Mouse (Mus musculus): ENCODE results near the gene Sycp2. TPM values are rescaled to one million over a fixed set of nuclear protein-coding genes. Genes with fewer than 3 reads are reported as not detected.
A peak's percentile ranks its signal among the peaks of the same experiment; 100 is the strongest.

The Sycp2 gene
- polyA plus RNA-seq, 1 experiment from 2014 or later: 0.04 TPM

DNA sequence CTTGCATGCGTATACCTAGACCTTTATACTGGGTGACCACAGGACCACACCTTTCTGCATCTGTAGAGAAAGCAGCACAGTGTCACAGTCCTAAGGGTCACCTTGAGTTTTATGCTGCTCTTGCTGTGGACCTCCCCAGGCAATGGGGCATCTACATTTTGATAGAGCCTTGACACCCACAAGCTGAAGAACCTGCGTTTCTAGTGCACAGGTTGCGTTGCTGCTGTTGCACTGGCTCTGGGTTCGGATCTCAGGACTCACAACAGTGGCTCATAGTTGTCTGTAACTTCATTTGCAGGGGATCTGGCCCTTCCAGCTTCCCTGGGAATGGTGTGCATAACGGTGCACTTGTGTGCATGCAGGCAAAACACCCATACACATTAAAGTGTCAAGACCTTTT lies 19.7 kb upstream of the Sycp2 start:
- Histone ChIP-seq H3K27me3 (ENCODE audit: low read depth, poor library complexity, severe bottlenecking) (no peaks in the 10 kb centered on the region), H3K4me1 (0 out of 2 replicates have a peak, but pooled peaks cover 6% of the 10 kb centered on the region), H3K27ac (replicated peaks) (no peak overlapping the region), H3K4me3 (no peak overlapping the region), H3K36me3 (no peaks in the 10 kb centered on the region), H3K9me3 (replicated peaks) (no peaks in the 10 kb centered on the region)
- WGBS: 84% methylated on average over 5 of the region's 5 CpGs
- DNase-seq (ENCODE audit: low spot score): no peak

DNA sequence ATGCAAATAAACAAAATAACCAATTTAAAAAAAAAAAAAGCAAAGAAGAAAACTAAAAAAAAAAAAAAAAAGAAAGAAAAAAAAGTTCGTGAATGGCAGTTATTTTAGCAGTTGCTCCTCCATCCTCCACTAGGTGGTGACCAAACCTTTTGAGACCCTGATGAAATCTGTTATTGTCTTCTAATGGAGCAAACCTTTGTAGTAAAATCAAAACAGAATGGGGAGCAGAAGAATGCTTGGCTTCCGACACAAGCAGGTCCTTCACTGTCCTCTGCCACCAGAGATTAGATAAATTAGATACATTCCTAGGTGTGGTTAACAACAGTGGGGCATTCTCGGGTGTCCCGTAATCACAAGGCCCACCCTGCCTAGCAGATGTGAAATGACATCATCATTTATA lies 18.7 kb upstream of the Sycp2 start:
- H3K27me3 ChIP-seq (ENCODE audit: low read depth, poor library complexity, severe bottlenecking): no peaks in the 10 kb centered on the region
- DNase-seq (ENCODE audit: low spot score): no peak
- 59% methylated on average over 4 of the region's 4 CpGs for WGBS
- no peaks in the 10 kb centered on the region for H3K9me3 ChIP-seq (replicated peaks)
- no peak overlapping the region for H3K4me3 ChIP-seq
- H3K36me3 ChIP-seq: no peaks in the 10 kb centered on the region
- 0 out of 2 replicates have a peak, but pooled peaks cover 4% of the 10 kb centered on the region for H3K4me1 ChIP-seq
- H3K27ac ChIP-seq (replicated peaks): no peak overlapping the region

DNA sequence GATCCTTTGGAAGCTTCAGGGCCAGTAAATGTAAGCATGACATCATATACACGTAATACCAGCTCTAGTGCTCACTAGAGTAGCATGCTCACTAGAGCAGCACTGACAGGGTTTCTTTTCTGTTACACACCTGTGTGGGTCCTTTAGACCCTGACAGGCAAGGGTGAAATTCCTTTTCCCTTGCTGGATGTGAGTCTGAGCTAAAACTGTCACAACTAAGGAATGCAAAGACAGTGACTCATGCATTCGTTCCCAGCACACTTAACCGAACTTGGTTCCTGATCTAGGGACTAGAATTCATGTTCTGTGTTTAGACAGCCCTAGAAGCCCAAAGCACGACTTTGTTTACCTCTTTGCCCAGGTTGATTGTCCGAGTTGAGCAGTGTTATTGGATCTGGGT lies 15.7 kb upstream of the Sycp2 start:
- H3K27ac ChIP-seq (replicated peaks): no peak overlapping the region

GRCm38 (mm10) chr2:178422186-178422585 lies 14.7 kb upstream of the Sycp2 start:
- H3K36me3 ChIP-seq: no peaks in the 10 kb centered on the region
- H3K27me3 ChIP-seq (ENCODE audit: low read depth, poor library complexity, severe bottlenecking): no peaks in the 10 kb centered on the region
- no peaks in the 10 kb centered on the region for H3K9me3 ChIP-seq (replicated peaks)
- peak; percentile 10 for DNase-seq (ENCODE audit: low spot score)
- H3K4me1 ChIP-seq: 0 out of 2 replicates have a peak, but pooled peaks cover 4% of the 10 kb centered on the region
- H3K27ac ChIP-seq (replicated peaks): no peak overlapping the region
- 60% methylated on average over 2 of the region's 3 CpGs for WGBS
- no peak overlapping the region for H3K4me3 ChIP-seq

More for the DNA sequence above, 15.7 kb upstream of the Sycp2 start:
- 0 out of 2 replicates have a peak, but pooled peaks cover 4% of the 10 kb centered on the region for H3K4me1 ChIP-seq
- peak; percentile 7 for DNase-seq (ENCODE audit: low spot score)
- no peaks in the 10 kb centered on the region for H3K9me3 ChIP-seq (replicated peaks)
- 82% methylated on average over 5 of the region's 5 CpGs for WGBS
- H3K27me3 ChIP-seq (ENCODE audit: low read depth, poor library complexity, severe bottlenecking): no peaks in the 10 kb centered on the region
- no peaks in the 10 kb centered on the region for H3K36me3 ChIP-seq
- H3K4me3 ChIP-seq: no peak overlapping the region

DNA sequence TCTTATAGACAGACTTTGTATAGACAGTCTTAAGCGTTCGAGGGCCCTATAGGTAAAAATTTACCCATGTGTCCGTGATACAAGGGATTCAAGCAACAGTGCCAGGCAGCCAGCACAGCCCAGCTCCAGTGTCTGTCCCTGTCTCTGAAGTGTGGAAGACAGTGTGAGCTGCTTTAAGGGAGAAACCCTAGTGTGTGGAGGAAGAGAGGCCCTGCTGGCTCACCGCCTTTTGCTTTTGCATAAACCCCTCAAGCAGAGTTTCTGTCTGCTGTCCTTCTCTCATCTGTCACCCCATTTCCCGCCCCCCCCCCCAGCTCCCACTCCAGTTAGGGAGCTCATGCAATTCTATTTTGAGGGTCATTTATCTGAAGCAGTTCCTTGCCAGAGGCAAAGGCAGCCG lies 14.1 kb upstream of the Sycp2 start:
- DNase-seq (ENCODE audit: low spot score): peak; percentile 9
- Histone ChIP-seq H3K4me3 (no peak overlapping the region), H3K9me3 (replicated peaks) (no peaks in the 10 kb centered on the region), H3K36me3 (no peaks in the 10 kb centered on the region), H3K27ac (replicated peaks) (no peak overlapping the region), H3K27me3 (ENCODE audit: low read depth, poor library complexity, severe bottlenecking) (no peaks in the 10 kb centered on the region), H3K4me1 (0 out of 2 replicates have a peak, but pooled peaks cover 4% of the 10 kb centered on the region)
- WGBS: 52% methylated on average over 6 of the region's 6 CpGs

DNA sequence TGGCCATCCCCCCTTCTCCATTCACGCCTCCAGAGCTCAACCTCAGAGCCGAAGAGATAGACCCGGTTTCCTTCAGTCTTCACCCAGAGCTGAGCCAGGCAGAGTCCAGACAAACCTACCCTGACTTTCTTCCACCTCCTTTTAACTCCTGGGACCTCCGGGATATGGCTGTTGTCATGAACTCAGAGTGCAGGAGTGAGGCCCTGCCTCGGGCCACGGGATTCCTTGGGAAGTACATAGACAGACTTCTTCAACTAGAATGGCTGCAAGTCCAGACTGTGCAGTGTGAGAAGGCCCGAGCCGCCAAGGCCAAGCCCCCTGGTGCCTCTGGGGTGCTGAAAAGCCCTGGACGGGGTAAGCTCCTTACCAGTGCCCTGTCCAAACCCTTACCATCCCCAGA lies 13.1 kb upstream of the Sycp2 start:
- Histone ChIP-seq H3K4me1 (0 out of 2 replicates have a peak, but pooled peaks cover 4% of the 10 kb centered on the region), H3K9me3 (replicated peaks) (no peaks in the 10 kb centered on the region), H3K27ac (replicated peaks) (no peak overlapping the region), H3K36me3 (no peaks in the 10 kb centered on the region), H3K4me3 (no peak overlapping the region), H3K27me3 (ENCODE audit: low read depth, poor library complexity, severe bottlenecking) (peaks cover 6% of the 10 kb centered on the region)
- WGBS: 83% methylated on average over 9 of the region's 9 CpGs
- no peak for DNase-seq (ENCODE audit: low spot score)

- H3K9me3 ChIP-seq (replicated peaks): no peaks in the 10 kb centered on the region
- H3K4me1 ChIP-seq: peaks cover 21% of the 10 kb centered on the region
- no peak overlapping the region for H3K27ac ChIP-seq (replicated peaks)
- no peaks in the 10 kb centered on the region for H3K36me3 ChIP-seq
- no peak overlapping the region for H3K4me3 ChIP-seq
- 85% methylated on average over 4 of the region's 4 CpGs for WGBS
- peaks cover 43% of the 10 kb centered on the region for H3K27me3 ChIP-seq (ENCODE audit: low read depth, poor library complexity, severe bottlenecking)
- DNase-seq (ENCODE audit: low spot score): no peak
Observed at GRCm38 (mm10) chr2:178416970-178417369, 9.5 kb upstream of the Sycp2 start.

GRCm38 (mm10) chr2:178416427-178416826 lies 8.9 kb upstream of the Sycp2 start:
- H3K27ac ChIP-seq (replicated peaks): no peak overlapping the region
- H3K27me3 ChIP-seq (ENCODE audit: low read depth, poor library complexity, severe bottlenecking): peaks cover 48% of the 10 kb centered on the region
- H3K9me3 ChIP-seq (replicated peaks): no peaks in the 10 kb centered on the region
- H3K4me3 ChIP-seq: no peak overlapping the region
- no peak for DNase-seq (ENCODE audit: low spot score)
- WGBS: 84% methylated on average over 13 of the region's 13 CpGs
- H3K4me1 ChIP-seq: peaks cover 21% of the 10 kb centered on the region
- no peaks in the 10 kb centered on the region for H3K36me3 ChIP-seq

DNA sequence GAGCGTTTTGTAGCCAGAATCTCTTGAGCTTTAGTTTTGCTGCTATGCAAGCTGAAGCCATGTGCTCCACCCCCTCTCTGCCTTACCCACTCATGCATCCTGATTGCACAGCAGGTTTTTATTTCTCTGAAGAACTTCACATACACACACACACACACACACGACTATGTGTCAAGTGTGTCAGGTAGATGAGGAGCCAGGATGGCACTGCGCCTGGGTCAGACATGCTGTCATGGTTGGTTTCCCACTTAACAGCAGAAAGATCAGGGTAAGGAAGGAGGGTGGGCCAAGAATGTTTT lies 7.6 kb upstream of the Sycp2 start:
- WGBS: 42% methylated on average over 3 of the region's 3 CpGs
- DNase-seq (ENCODE audit: low spot score): no peak
- no peaks in the 10 kb centered on the region for H3K9me3 ChIP-seq (replicated peaks)
- no peaks in the 10 kb centered on the region for H3K36me3 ChIP-seq
- peaks cover 50% of the 10 kb centered on the region for H3K27me3 ChIP-seq (ENCODE audit: low read depth, poor library complexity, severe bottlenecking)
- peaks cover 21% of the 10 kb centered on the region for H3K4me1 ChIP-seq
- H3K27ac ChIP-seq (replicated peaks): no peak overlapping the region
- peak overlapping the region; percentile 82 for H3K4me3 ChIP-seq

- DNase-seq (ENCODE audit: low spot score): peak; percentile 61
- WGBS: 1% methylated on average over 70 of the region's 74 CpGs
- peak within 1 kb of the TSS; percentile 82 for H3K4me3 ChIP-seq
- peaks cover 50% of the 10 kb centered on the region for H3K27me3 ChIP-seq (ENCODE audit: low read depth, poor library complexity, severe bottlenecking)
- peak within 1 kb of the TSS; percentile 72 for H3K27ac ChIP-seq (replicated peaks)
- H3K36me3 ChIP-seq: no peaks in the 10 kb centered on the region
- peaks cover 21% of the 10 kb centered on the region for H3K4me1 ChIP-seq
- H3K9me3 ChIP-seq (replicated peaks): no peaks in the 10 kb centered on the region
Observed at GRCm38 (mm10) chr2:178414261-178415149, 7.0 kb upstream of the Sycp2 start, which contains the start of the genes Ppp1r3d and Fam217b. TSS of gene Ppp1r3d (minus strand) at chr2:178414472. TSS of gene Fam217b (plus strand) at chr2:178414524.

DNA sequence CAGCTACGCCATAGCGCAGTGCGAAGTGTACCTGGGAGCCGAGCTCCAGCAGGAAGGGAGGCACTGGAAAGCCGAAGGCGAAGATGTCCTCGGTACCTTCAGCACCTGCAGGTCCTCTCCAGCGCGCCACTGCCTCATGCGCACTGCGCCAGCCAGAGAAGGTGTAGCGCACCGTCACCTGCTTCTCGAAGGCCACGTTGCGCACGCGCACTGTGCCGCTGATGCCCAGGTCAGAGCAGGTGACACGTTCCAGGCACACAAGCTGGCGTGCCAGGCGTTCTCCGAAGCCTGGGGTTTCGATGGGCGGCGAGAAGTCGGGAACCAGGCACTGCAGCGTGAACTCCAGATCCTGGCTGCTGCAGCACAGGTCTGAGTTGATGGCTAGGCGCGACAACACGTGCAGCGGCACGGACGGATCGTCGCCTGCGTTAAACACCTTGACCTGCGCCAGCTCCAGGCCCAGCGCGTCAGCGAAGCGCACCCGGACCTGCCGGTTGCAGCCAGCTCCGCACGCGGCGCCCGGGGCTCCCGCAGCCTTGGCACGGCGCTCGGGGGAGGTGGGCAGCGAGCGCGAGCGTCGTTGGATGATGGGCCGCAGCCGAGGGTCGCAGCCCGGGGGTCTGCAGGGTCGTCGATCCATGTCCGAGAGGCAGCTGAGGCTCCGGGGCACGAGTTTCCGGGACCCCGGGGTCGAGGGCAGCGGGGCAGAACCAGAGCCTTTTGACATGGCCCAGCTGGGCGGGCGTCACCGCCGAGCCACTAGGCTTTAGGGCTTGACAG lies 6.2 kb upstream of the Sycp2 start:
- H3K36me3 ChIP-seq: no peaks in the 10 kb centered on the region
- peaks cover 50% of the 10 kb centered on the region for H3K27me3 ChIP-seq (ENCODE audit: low read depth, poor library complexity, severe bottlenecking)
- peak overlapping the region; percentile 72 for H3K27ac ChIP-seq (replicated peaks)
- H3K9me3 ChIP-seq (replicated peaks): no peaks in the 10 kb centered on the region
- peaks cover 21% of the 10 kb centered on the region for H3K4me1 ChIP-seq
- peak; percentile 59 for DNase-seq (ENCODE audit: low spot score)
- WGBS: 17% methylated on average over 75 of the region's 75 CpGs
- peak overlapping the region; percentile 82 for H3K4me3 ChIP-seq

DNA sequence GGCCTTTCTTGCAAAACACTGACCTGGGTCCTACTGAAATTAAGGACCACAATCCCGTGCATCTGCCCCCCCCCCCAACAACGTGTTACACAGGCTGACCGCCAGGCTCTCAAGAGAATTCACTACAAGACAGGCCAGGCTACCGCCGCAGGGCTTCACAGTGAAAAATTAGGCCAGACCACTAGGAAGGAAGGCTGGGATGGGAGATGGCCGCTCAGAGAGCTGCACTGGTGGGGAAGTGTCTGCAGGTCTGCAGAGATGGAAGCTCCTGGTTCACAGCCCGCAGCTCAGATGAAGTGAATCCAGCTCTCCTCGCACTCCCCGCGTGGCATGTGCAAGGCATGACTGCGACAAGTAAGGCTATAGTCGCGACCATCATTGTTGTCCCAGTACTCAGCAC lies 5.6 kb upstream of the Sycp2 start:
- Histone ChIP-seq H3K4me1 (peaks cover 21% of the 10 kb centered on the region), H3K36me3 (no peaks in the 10 kb centered on the region), H3K4me3 (peak overlapping the region; percentile 82), H3K27ac (replicated peaks) (no peak overlapping the region), H3K9me3 (replicated peaks) (no peaks in the 10 kb centered on the region), H3K27me3 (ENCODE audit: low read depth, poor library complexity, severe bottlenecking) (peaks cover 50% of the 10 kb centered on the region)
- DNase-seq (ENCODE audit: low spot score): peak; percentile 27
- 64% methylated on average over 13 of the region's 13 CpGs for WGBS

- no peak overlapping the region for H3K4me3 ChIP-seq
- H3K4me1 ChIP-seq: peaks cover 21% of the 10 kb centered on the region
- peaks cover 1% of the 10 kb centered on the region; the same call in 1 of the 2 replicates for H3K9me3 ChIP-seq (replicated peaks)
- no peak overlapping the region for H3K27ac ChIP-seq (replicated peaks)
- peaks cover 50% of the 10 kb centered on the region for H3K27me3 ChIP-seq (ENCODE audit: low read depth, poor library complexity, severe bottlenecking)
- H3K36me3 ChIP-seq: no peaks in the 10 kb centered on the region
- WGBS: 81% methylated on average over 6 of the region's 6 CpGs
- no peak for DNase-seq (ENCODE audit: low spot score)
Observed at GRCm38 (mm10) chr2:178412598-178412997, 5.1 kb upstream of the Sycp2 start.

Data from midbrain, embryonic 10.5 days (tissue).